Mouse (Mus musculus): ENCODE data around the gene Il6st. TPM values are rescaled to one million over a fixed set of nuclear protein-coding genes. Genes with fewer than 3 reads are reported as not detected.

The Il6st gene
- polyA plus RNA-seq, 1 experiment from 2014 or later: 24.0 TPM

GRCm38 (mm10) chr13:112500466-112500865 lies 36.6 kb downstream of the Il6st start:
- Histone ChIP-seq H3K9me3 (replicated peaks; ENCODE audit: low read length) (no peaks in the 10 kb centered on the region), H3K36me3 (ENCODE audit: insufficient read depth, low read length) (peaks cover 76% of the 10 kb centered on the region), H3K4me2 (ENCODE audit: low read length) (no peak overlapping the region), H3K27ac (no peak overlapping the region), H3K4me3 (replicated peaks; ENCODE audit: low read depth, low read length) (no peak overlapping the region), H3K4me1 (replicated peaks; ENCODE audit: insufficient read depth, low read length) (no peaks in the 10 kb centered on the region), H3K27me3 (ENCODE audit: insufficient read depth, low read length) (no peaks in the 10 kb centered on the region), H3K9ac (ENCODE audit: low read depth, low read length) (no peak overlapping the region)
- ATAC-seq (replicated peaks; ENCODE audit: low FRiP score, low read depth) (no peak), DNase-seq (ENCODE audit: low spot score) (no peak)
- 93% methylated on average over 9 of the region's 9 CpGs for WGBS
- TF ChIP-seq CTCF (IDR thresholded peaks at IDR 0.05; ENCODE audit: low read depth): no peak

DNA sequence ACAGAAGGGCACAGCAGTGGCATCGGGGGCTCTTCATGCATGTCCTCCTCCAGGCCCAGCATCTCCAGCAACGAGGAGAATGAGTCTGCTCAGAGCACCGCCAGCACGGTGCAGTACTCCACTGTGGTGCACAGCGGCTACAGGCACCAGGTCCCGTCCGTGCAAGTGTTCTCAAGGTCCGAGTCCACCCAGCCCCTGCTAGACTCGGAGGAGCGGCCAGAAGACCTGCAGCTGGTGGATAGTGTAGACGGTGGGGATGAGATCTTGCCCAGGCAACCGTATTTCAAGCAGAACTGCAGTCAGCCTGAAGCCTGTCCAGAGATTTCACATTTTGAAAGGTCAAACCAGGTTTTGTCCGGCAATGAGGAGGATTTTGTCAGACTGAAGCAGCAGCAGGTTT lies 40.0 kb downstream of the Il6st start:
- Histone ChIP-seq H3K36me3 (ENCODE audit: insufficient read depth, low read length) (peaks cover 56% of the 10 kb centered on the region), H3K27ac (no peak overlapping the region)
- ATAC-seq (replicated peaks; ENCODE audit: low FRiP score, low read depth): no peak

DNA sequence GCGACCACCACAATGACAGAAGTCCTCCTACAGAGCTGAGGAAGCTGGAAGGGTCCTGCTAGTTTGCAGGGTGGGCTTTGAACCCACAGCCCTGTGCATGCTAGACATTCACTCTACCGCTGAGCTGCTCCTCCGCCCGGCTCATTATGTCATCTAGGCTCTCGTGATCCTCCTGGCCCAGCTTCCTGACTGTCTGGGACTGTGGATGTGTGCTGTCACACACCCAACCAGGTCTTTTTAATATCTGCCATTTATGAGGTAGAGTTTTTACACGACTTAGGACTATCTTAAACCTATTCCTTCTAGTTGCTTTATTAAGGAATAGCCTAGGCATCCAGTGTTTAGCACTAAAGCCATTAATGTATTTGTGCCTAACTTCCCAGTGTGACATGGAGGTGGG lies 41.6 kb downstream of the Il6st start:
- H3K36me3 ChIP-seq (ENCODE audit: insufficient read depth, low read length): peaks cover 48% of the 10 kb centered on the region
- H3K27ac ChIP-seq: no peak overlapping the region
- DNase-seq (ENCODE audit: low spot score) (no peak), ATAC-seq (replicated peaks; ENCODE audit: low FRiP score, low read depth) (no peak)
- no peaks in the 10 kb centered on the region for H3K27me3 ChIP-seq (ENCODE audit: insufficient read depth, low read length)
- no peaks in the 10 kb centered on the region for H3K4me1 ChIP-seq (replicated peaks; ENCODE audit: insufficient read depth, low read length)
- no peak for TF ChIP-seq CTCF (IDR thresholded peaks at IDR 0.05; ENCODE audit: low read depth)
- H3K9me3 ChIP-seq (replicated peaks; ENCODE audit: low read length): no peaks in the 10 kb centered on the region
- H3K4me2 ChIP-seq (ENCODE audit: low read length): no peak overlapping the region
- no peak overlapping the region for H3K9ac ChIP-seq (ENCODE audit: low read depth, low read length)
- H3K4me3 ChIP-seq (replicated peaks; ENCODE audit: low read depth, low read length): no peak overlapping the region
- WGBS: 89% methylated on average over 6 of the region's 6 CpGs

More for the DNA sequence above, 40.0 kb downstream of the Il6st start:
- 86% methylated on average over 13 of the region's 13 CpGs for WGBS
- Histone ChIP-seq H3K4me2 (ENCODE audit: low read length) (no peak overlapping the region), H3K4me3 (replicated peaks; ENCODE audit: low read depth, low read length) (no peak overlapping the region), H3K4me1 (replicated peaks; ENCODE audit: insufficient read depth, low read length) (no peaks in the 10 kb centered on the region), H3K27me3 (ENCODE audit: insufficient read depth, low read length) (no peaks in the 10 kb centered on the region), H3K9me3 (replicated peaks; ENCODE audit: low read length) (no peaks in the 10 kb centered on the region), H3K9ac (ENCODE audit: low read depth, low read length) (no peak overlapping the region)
- no peak for TF ChIP-seq CTCF (IDR thresholded peaks at IDR 0.05; ENCODE audit: low read depth)
- no peak for DNase-seq (ENCODE audit: low spot score)

GRCm38 (mm10) chr13:112506766-112507165 lies 42.9 kb downstream of the Il6st start:
- Histone ChIP-seq H3K27ac (no peak overlapping the region), H3K9me3 (replicated peaks; ENCODE audit: low read length) (no peaks in the 10 kb centered on the region), H3K4me2 (ENCODE audit: low read length) (no peak overlapping the region), H3K27me3 (ENCODE audit: insufficient read depth, low read length) (no peaks in the 10 kb centered on the region), H3K9ac (ENCODE audit: low read depth, low read length) (no peak overlapping the region), H3K4me3 (replicated peaks; ENCODE audit: low read depth, low read length) (no peak overlapping the region), H3K36me3 (ENCODE audit: insufficient read depth, low read length) (peaks cover 36% of the 10 kb centered on the region), H3K4me1 (replicated peaks; ENCODE audit: insufficient read depth, low read length) (no peaks in the 10 kb centered on the region)
- 75% methylated on average over 13 of the region's 13 CpGs for WGBS
- TF ChIP-seq CTCF (IDR thresholded peaks at IDR 0.05; ENCODE audit: low read depth): no peak
- ATAC-seq (replicated peaks; ENCODE audit: low FRiP score, low read depth) (no peak), DNase-seq (ENCODE audit: low spot score) (no peak)

DNA sequence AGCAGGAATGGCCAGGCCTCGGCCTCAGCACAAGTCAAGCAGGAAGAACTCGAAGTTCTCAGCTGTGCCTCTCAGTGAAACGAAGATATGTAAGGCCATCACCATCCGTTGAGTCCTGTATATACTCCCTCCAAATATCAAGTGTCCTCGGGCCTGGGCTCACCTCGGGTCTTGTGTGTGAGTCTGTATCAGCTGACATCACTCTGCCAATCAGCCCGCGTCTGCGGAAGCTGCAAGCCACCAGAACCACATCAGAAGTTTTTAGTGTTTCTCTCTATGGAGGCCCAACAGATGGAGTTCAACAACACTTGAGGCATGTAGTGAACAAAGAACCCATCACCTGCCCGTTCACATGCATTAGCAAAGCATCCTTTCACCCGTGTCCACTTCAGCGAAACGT lies 43.8 kb downstream of the Il6st start:
- Histone ChIP-seq H3K4me3 (replicated peaks; ENCODE audit: low read depth, low read length) (no peak overlapping the region), H3K4me1 (replicated peaks; ENCODE audit: insufficient read depth, low read length) (no peaks in the 10 kb centered on the region), H3K9me3 (replicated peaks; ENCODE audit: low read length) (no peaks in the 10 kb centered on the region), H3K36me3 (ENCODE audit: insufficient read depth, low read length) (peaks cover 30% of the 10 kb centered on the region), H3K9ac (ENCODE audit: low read depth, low read length) (no peak overlapping the region), H3K4me2 (ENCODE audit: low read length) (no peak overlapping the region), H3K27ac (no peak overlapping the region), H3K27me3 (ENCODE audit: insufficient read depth, low read length) (no peaks in the 10 kb centered on the region)
- no peak for ATAC-seq (replicated peaks; ENCODE audit: low FRiP score, low read depth)
- no peak for DNase-seq (ENCODE audit: low spot score)
- TF ChIP-seq CTCF (IDR thresholded peaks at IDR 0.05; ENCODE audit: low read depth): no peak
- 73% methylated on average over 13 of the region's 13 CpGs for WGBS

DNA sequence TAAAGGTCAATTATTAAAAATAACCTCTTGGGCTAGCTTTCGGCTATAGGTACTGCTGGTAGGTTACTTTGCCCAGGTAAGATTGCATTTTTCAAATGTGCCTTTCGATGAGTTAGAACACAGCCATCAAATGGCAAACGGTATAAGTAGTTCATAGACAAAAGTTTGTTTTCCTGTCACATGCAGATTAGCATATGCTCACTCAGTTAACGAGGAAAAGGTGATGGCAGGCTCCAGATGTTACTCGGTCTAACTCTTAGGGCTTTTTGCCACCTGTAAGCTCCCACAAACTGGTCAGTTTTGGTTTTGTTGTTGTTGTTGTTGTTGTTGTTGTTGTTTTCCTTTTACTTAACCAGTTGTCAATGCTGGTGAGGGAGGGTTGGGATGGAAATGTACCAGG lies 44.6 kb downstream of the Il6st start:
- ATAC-seq (replicated peaks; ENCODE audit: low FRiP score, low read depth): no peak
- 87% methylated on average over 5 of the region's 5 CpGs for WGBS

DNA sequence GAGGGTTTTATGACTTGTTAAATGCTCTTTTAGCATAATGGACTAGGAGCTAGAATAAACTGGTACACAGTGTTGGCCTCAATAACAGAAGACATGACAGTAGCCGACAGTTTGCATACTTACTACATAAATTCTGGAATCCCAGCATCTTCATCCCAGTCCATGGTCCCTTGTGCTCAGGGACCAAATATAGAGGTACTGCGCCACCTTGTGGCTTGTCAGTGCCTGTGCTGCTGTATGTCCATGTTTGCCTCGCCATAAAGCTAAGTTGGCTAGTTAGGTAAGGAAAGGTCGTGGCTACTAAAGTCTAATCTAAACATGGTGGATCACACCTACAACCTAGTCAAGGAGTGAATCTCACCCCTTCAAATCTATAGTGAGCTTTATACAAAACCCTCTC lies 45.6 kb downstream of the Il6st start:
- H3K27ac ChIP-seq: no peak overlapping the region
- 19% methylated on average over 4 of the region's 4 CpGs for WGBS
- peaks cover 13% of the 10 kb centered on the region for H3K36me3 ChIP-seq (ENCODE audit: insufficient read depth, low read length)
- no peak overlapping the region for H3K4me3 ChIP-seq (replicated peaks; ENCODE audit: low read depth, low read length)
- DNase-seq (ENCODE audit: low spot score): peak; percentile 88
- H3K4me1 ChIP-seq (replicated peaks; ENCODE audit: insufficient read depth, low read length): no peaks in the 10 kb centered on the region
- H3K27me3 ChIP-seq (ENCODE audit: insufficient read depth, low read length): no peaks in the 10 kb centered on the region
- peak; percentile 49; the same call in 1 of the 2 replicates for ATAC-seq (replicated peaks; ENCODE audit: low FRiP score, low read depth)
- H3K9ac ChIP-seq (ENCODE audit: low read depth, low read length): no peak overlapping the region
- H3K4me2 ChIP-seq (ENCODE audit: low read length): no peak overlapping the region
- TF ChIP-seq CTCF (IDR thresholded peaks at IDR 0.05; ENCODE audit: low read depth): peak; percentile 96
- no peaks in the 10 kb centered on the region for H3K9me3 ChIP-seq (replicated peaks; ENCODE audit: low read length)

More for the DNA sequence above, 44.6 kb downstream of the Il6st start:
- no peaks in the 10 kb centered on the region for H3K27me3 ChIP-seq (ENCODE audit: insufficient read depth, low read length)
- no peak overlapping the region for H3K27ac ChIP-seq
- no peak for TF ChIP-seq CTCF (IDR thresholded peaks at IDR 0.05; ENCODE audit: low read depth)
- peaks cover 23% of the 10 kb centered on the region for H3K36me3 ChIP-seq (ENCODE audit: insufficient read depth, low read length)
- no peak overlapping the region for H3K4me3 ChIP-seq (replicated peaks; ENCODE audit: low read depth, low read length)
- H3K9ac ChIP-seq (ENCODE audit: low read depth, low read length): no peak overlapping the region
- DNase-seq (ENCODE audit: low spot score): no peak
- H3K9me3 ChIP-seq (replicated peaks; ENCODE audit: low read length): no peaks in the 10 kb centered on the region
- no peak overlapping the region for H3K4me2 ChIP-seq (ENCODE audit: low read length)
- H3K4me1 ChIP-seq (replicated peaks; ENCODE audit: insufficient read depth, low read length): no peaks in the 10 kb centered on the region
